Mouse (Mus musculus) midbrain, embryonic 14.5 days (tissue): ENCODE measurements at regions not wholly inside any gene's neighbourhood (a gene's known extent, or its start where the extent isn't known, plus 50 kb on each side); places are given as distances from the start of the nearest gene placed in this dataset.

Experiments used
- ATAC-seq: fragments of 200-750 bp; cut with Nextera tagmentation; 2 replicates; pipeline ENCODE4 v1.8.0; 2017; ENCODE audit warnings: moderate number of reproducible peaks, moderate library complexity; ENCODE audit not compliant: low FRiP score, low TSS enrichment
- DNase-seq: peaks from one replicate; pipeline ENCODE4 v3.0.0-alpha.2; 2015
- H3K27ac ChIP-seq: fragments of 300-500 bp; sonication (generic); replicated peaks from 2 replicates; pipeline ENCODE4 v1.5.1; 2014; ENCODE audit warnings: mild to moderate bottlenecking, low read depth, low read length, moderate library complexity
- H3K27me3 ChIP-seq: fragments of 300-500 bp; sonication (generic); 2 replicates; pipeline ENCODE4 v1.6.1; 2014; ENCODE audit warnings: low read length, control low read depth, mixed read lengths; ENCODE audit not compliant: control insufficient read depth, insufficient read depth
- H3K36me3 ChIP-seq: fragments of 300-500 bp; sonication (generic); 2 replicates; pipeline ENCODE4 v1.6.1; 2014; ENCODE audit warnings: low read length, control low read depth; ENCODE audit not compliant: control insufficient read depth, insufficient read depth
- H3K4me1 ChIP-seq: fragments of 300-500 bp; sonication (generic); 2 replicates; pipeline ENCODE4 v1.6.1; 2014; ENCODE audit warnings: mild to moderate bottlenecking, antibody characterized with exemption, low read length, control low read depth; ENCODE audit not compliant: control insufficient read depth, insufficient read depth
- H3K4me2 ChIP-seq: fragments of 300-500 bp; sonication (generic); 2 replicates; pipeline ENCODE4 v1.6.1; 2014; ENCODE audit warnings: mild to moderate bottlenecking, low read length, moderate library complexity
- H3K4me3 ChIP-seq: fragments of 300-500 bp; sonication (generic); replicated peaks from 2 replicates; pipeline ENCODE4 v1.5.1; 2014; ENCODE audit warnings: low read depth, low read length
- H3K9ac ChIP-seq: fragments of 300-500 bp; sonication (generic); replicated peaks from 2 replicates; pipeline ENCODE4 v1.6.1; 2014; ENCODE audit warnings: mild to moderate bottlenecking, low read length, moderate library complexity
- H3K9me3 ChIP-seq: fragments of 300-500 bp; sonication (generic); 2 replicates; pipeline ENCODE4 v1.6.1; 2016; ENCODE audit warnings: low read length, control low read depth, mixed read lengths; ENCODE audit not compliant: control insufficient read depth
- WGBS: fragments of 180-500 bp; shearing (Covaris S2); extraction: QIAGEN DNeasy Blood & Tissue Kit; methylation state at CpG from one replicate; pipeline ENCODE4 v1.1.7; 2014; 5-methylcytosine and 5-hydroxymethylcytosine counted together

DNA sequence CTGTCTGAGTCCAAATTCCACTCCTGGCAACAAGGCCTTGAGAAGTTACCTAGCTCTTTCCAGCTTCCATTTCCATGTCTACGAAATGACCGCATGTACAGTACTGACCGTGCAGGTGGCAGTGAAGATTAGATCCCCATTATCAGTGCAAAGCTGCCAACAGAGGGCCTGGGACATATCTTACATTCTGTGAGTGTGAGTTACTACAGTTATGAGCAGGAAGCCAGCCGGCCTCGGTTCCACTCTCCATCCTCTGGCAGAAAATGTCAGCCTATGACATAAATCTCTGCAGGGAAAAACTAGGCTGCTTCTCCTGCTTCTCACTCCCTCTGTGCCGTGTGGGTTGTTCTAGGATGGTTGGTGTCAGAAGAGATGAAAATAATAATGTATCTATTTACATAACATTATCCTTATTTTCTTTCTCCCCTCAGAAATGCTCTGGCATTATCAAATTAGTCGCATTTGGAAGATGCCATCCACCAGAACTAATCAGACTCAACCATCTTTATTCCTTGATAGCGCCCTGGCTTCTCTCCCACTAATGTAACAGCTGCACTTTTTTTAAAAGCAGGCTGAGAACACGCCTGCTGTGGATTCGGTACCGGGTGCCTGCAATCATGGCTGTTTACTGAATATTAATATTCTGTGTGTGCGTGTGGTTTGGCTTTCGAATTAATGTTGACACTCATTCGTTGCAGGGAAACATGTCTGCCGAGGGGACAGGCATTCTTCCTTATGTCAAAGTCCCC, 77.5 kb downstream of the Dyrk2 start:
- peak; percentile 42 for DNase-seq
- Histone ChIP-seq H3K4me3 (no peak overlapping the region), H3K9me3 (no peaks in the 10 kb centered on the region), H3K9ac (no peak overlapping the region), H3K36me3 (no peaks in the 10 kb centered on the region), H3K4me2 (no peak overlapping the region), H3K27ac (0 out of 2 replicates have a peak overlapping the region, but pooled peaks have one; percentile 33), H3K27me3 (no peaks in the 10 kb centered on the region), H3K4me1 (no peaks in the 10 kb centered on the region)
- no peak for ATAC-seq
- 62% methylated on average over 15 of the region's 15 CpGs for WGBS

DNA sequence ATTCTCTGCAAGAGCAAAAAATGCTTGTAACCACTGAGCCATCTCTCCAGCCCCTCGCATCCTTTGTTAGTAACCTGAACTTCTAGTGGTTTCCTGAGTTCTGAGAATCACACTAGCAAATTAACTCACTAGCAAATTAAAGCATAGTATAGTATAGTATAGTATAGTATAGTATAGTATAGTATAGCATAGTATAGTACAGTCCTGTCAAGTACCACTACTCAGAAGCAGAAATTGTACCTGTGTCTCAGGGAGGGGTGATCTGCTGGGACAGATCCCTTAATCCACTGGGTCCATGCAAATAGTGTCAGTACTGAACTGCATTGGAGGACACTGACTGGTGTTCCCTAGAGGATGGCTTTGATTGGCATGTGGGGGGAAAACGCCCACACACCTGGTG, 76.2 kb downstream of the Dyrk2 start:
- WGBS, result 87% methylated on average over 2 of the region's 2 CpGs
- no peak overlapping the region for H3K27ac ChIP-seq
- no peaks in the 10 kb centered on the region for H3K36me3 ChIP-seq
- H3K9me3 ChIP-seq, result no peaks in the 10 kb centered on the region
- no peak overlapping the region for H3K9ac ChIP-seq
- ATAC-seq (no peak), DNase-seq (no peak)
- H3K27me3 ChIP-seq, result no peaks in the 10 kb centered on the region
- H3K4me3 ChIP-seq, result no peak overlapping the region
- no peak overlapping the region for H3K4me2 ChIP-seq
- H3K4me1 ChIP-seq, result no peaks in the 10 kb centered on the region

- H3K4me2 ChIP-seq, result no peak overlapping the region
- no peaks in the 10 kb centered on the region for H3K36me3 ChIP-seq
- H3K9ac ChIP-seq, result no peak overlapping the region
- ATAC-seq, result no peak; the same call in 1 of the 2 replicates
- no peaks in the 10 kb centered on the region for H3K27me3 ChIP-seq
- no peaks in the 10 kb centered on the region for H3K9me3 ChIP-seq
- H3K4me3 ChIP-seq, result no peak overlapping the region
- WGBS, result 41% methylated on average over 9 of the region's 9 CpGs
- H3K4me1 ChIP-seq, result no peaks in the 10 kb centered on the region
- peak; percentile 48 for DNase-seq
- H3K27ac ChIP-seq, result peak overlapping the region; percentile 53; the same call in 1 of the 2 replicates
Measured at GRCm38 (mm10) chr10:118794395-118795060, 75.5 kb downstream of the Dyrk2 start.

DNA sequence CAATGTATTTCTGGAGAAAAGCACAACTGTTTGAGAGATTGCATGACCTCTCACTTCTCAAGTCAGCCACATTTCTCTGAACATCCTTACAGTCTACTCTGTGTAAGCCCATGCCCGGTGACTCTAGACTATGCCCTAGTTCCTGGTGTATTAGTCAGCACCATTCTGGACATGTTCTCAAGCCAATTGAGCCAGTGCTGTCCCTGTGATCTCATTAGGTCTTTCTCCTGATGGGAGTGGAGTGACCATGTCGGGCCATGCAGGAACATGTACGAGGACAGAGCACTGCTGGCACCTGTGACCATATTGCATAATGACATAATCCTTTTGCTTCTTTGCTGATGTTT, 75.0 kb downstream of the Dyrk2 start:
- ATAC-seq, result no peak
- Histone ChIP-seq H3K27me3 (no peaks in the 10 kb centered on the region), H3K36me3 (no peaks in the 10 kb centered on the region)

DNA sequence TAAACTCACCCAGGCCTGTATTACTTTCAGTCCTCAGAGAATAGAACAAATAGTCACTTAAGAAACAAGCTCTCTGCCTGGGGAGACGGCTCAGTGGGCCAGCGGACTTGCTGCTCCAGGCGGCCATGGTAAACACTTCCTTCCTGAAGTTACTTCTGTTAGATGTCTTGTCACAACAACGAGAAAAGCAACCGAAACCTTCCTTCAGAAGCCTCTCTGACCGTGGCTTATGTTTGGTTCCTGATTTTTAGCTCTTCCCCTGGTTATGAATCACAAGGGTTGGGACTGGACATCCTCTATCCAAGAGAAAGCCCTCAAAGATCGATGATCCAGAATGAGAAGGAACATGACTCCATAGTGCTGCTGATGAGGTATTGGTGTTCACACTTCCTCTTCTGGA, 73.5 kb downstream of the Dyrk2 start:
- no peak for ATAC-seq
- Histone ChIP-seq H3K4me1 (no peaks in the 10 kb centered on the region), H3K4me3 (no peak overlapping the region), H3K27me3 (no peaks in the 10 kb centered on the region), H3K27ac (no peak overlapping the region), H3K36me3 (no peaks in the 10 kb centered on the region), H3K4me2 (no peak overlapping the region), H3K9me3 (no peaks in the 10 kb centered on the region), H3K9ac (no peak overlapping the region)
- 88% methylated on average over 7 of the region's 7 CpGs for WGBS
- no peak for DNase-seq

More for the DNA sequence above, 75.0 kb downstream of the Dyrk2 start:
- Histone ChIP-seq H3K4me3 (no peak overlapping the region), H3K4me1 (no peaks in the 10 kb centered on the region), H3K9me3 (no peaks in the 10 kb centered on the region), H3K9ac (no peak overlapping the region), H3K27ac (no peak overlapping the region), H3K4me2 (no peak overlapping the region)
- no peak for DNase-seq
- WGBS, result 84% methylated on average over 3 of the region's 3 CpGs

DNA sequence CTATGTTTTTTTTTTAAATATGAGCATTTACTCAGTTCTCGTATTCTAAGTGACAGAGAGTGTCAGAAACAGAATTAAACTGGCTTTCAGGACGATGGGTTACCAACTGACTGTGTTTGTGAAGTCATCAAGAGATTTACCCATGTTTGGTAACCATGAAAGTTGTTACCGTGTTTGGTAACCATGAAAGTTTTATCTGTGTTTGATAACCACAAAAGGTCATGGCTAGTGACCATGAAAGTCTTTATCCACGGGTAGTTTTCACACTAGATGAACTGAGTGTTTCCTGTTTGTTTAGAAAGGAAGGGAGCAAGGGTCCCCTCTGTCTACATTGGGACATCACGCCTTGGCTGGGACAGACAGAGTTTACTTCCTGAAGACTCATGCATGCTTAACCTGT, 72.8 kb downstream of the Dyrk2 start:
- ATAC-seq, result no peak
- no peaks in the 10 kb centered on the region for H3K27me3 ChIP-seq
- no peak overlapping the region for H3K9ac ChIP-seq
- H3K4me1 ChIP-seq, result no peaks in the 10 kb centered on the region
- WGBS, result 90% methylated on average over 5 of the region's 5 CpGs
- no peaks in the 10 kb centered on the region for H3K9me3 ChIP-seq
- H3K4me3 ChIP-seq, result no peak overlapping the region
- DNase-seq, result no peak
- no peak overlapping the region for H3K27ac ChIP-seq
- H3K4me2 ChIP-seq, result no peak overlapping the region
- H3K36me3 ChIP-seq, result no peaks in the 10 kb centered on the region

DNA sequence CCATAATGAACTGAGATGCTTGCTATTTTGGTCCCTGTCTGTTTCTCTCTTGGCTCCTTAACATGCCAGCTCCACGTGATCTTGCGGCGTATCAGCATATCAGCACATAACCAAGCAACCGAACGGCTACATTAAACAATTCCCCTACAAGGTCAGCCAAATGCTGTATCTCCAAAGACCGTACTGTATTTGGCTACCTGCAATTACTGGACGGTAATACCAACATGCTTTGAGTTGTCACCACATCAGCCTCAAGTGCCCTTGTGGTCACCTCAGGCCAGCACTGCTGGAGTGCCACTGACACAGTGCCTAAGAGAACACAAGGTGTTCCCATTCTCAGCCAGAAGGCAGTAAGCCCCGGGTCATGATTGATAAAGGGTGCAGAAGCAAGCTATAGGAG, 70.2 kb downstream of the Dyrk2 start:
- H3K27ac ChIP-seq, result no peak overlapping the region
- H3K4me3 ChIP-seq, result no peak overlapping the region
- H3K36me3 ChIP-seq, result no peaks in the 10 kb centered on the region
- no peak overlapping the region for H3K9ac ChIP-seq
- no peak overlapping the region for H3K4me2 ChIP-seq
- no peaks in the 10 kb centered on the region for H3K27me3 ChIP-seq
- H3K9me3 ChIP-seq, result no peaks in the 10 kb centered on the region
- 95% methylated on average over 8 of the region's 8 CpGs for WGBS
- ATAC-seq (no peak), DNase-seq (no peak)
- no peaks in the 10 kb centered on the region for H3K4me1 ChIP-seq

DNA sequence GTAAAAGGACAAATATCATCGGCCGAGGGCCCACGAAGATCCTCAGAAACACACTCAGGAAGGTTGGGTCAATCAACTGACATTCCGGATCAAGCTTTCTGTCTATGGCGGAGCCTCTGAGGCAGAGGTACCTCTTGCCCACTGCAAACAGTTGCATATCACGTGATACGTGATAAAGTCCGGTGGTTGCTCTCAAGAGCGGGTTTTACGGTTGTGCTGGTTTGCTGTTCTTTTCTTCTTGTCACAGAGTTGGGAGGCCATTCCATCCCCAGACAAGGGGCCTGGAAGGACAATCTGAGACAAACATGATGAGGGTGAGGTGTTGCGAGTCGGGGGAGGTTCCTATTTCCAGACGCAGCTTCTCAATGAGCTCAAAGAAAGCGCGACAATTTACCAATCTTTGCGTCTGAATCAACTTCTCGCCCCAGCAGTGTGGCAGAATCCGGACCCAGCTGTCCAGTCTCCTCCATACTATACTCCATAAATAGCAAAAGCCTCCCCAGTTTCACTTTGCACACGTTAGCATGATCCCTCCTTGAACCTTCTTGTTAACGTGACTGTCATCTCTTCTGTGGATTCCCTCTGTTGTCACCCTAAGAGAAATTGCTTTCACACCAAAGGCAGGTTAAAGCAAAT, 66.0 kb downstream of the Dyrk2 start:
- DNase-seq (no peak), ATAC-seq (no peak)
- no peak overlapping the region for H3K27ac ChIP-seq
- no peak overlapping the region for H3K9ac ChIP-seq
- no peak overlapping the region for H3K4me2 ChIP-seq
- 91% methylated on average over 20 of the region's 20 CpGs for WGBS
- H3K4me3 ChIP-seq, result no peak overlapping the region
- no peaks in the 10 kb centered on the region for H3K4me1 ChIP-seq
- no peaks in the 10 kb centered on the region for H3K9me3 ChIP-seq
- no peaks in the 10 kb centered on the region for H3K36me3 ChIP-seq
- H3K27me3 ChIP-seq, result no peaks in the 10 kb centered on the region

DNA sequence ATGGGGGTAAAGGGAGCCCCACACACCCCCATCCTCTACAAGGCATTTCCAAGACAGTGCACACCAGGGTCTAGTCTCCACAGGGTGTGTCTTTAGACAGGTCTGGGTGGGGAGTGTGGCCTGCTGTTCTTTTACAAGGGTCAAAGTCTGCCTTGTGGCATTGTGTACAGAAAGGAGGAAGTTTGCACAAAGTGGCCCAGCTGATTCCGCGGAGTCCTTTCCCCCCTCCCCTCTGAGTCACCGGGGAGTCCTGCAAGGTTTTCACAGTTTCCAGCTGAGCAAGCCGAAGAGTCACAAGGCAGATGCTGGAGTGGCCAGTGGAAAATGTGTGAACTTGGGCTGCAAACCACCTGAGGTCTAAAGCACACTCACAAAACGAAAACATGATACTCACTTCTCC, 65.4 kb downstream of the Dyrk2 start:
- Histone ChIP-seq H3K27ac (no peak overlapping the region), H3K9me3 (no peaks in the 10 kb centered on the region), H3K36me3 (no peaks in the 10 kb centered on the region), H3K4me2 (no peak overlapping the region), H3K9ac (no peak overlapping the region), H3K27me3 (no peaks in the 10 kb centered on the region), H3K4me3 (no peak overlapping the region), H3K4me1 (no peaks in the 10 kb centered on the region)
- ATAC-seq, result no peak
- DNase-seq, result no peak
- 73% methylated on average over 5 of the region's 5 CpGs for WGBS
